Mouse (Mus musculus) hindbrain, embryonic 11.5 days (tissue): Measurements from ENCODE around the gene Gm20721. TPM values are rescaled to one million over a fixed set of nuclear protein-coding genes. Genes with fewer than 3 reads are reported as not detected.
A peak's percentile ranks its signal among the peaks of the same experiment; 100 is the strongest.

Source experiments
- ATAC-seq: fragments of 200-750 bp; cut with Nextera tagmentation; 2 replicates; pipeline ENCODE4 v1.8.0; 2017; ENCODE audit warnings: mild to moderate bottlenecking, moderate TSS enrichment, moderate library complexity; ENCODE audit not compliant: low FRiP score
- DNase-seq: peaks from one replicate; pipeline ENCODE4 v3.0.0-alpha.2; 2015; ENCODE audit warnings: low spot score
- H3K27ac ChIP-seq: fragments of 300-500 bp; sonication (generic); 2 replicates; pipeline ENCODE4 v1.5.1; 2014; ENCODE audit warnings: mild to moderate bottlenecking, low read depth, low read length
- H3K27me3 ChIP-seq: fragments of 300-500 bp; sonication (generic); 2 replicates; pipeline ENCODE4 v1.6.1; 2014; ENCODE audit warnings: mild to moderate bottlenecking, low read length, moderate library complexity, mixed read lengths; ENCODE audit not compliant: control insufficient read depth, insufficient read depth
- H3K36me3 ChIP-seq: fragments of 300-500 bp; sonication (generic); 2 replicates; pipeline ENCODE4 v1.6.1; 2014; ENCODE audit warnings: mild to moderate bottlenecking, low read length, moderate library complexity, mixed read lengths; ENCODE audit not compliant: control insufficient read depth, insufficient read depth
- H3K4me1 ChIP-seq: fragments of 300-500 bp; sonication (generic); replicated peaks from 2 replicates; pipeline ENCODE4 v1.6.1; 2014; ENCODE audit warnings: low read length, mixed read lengths; ENCODE audit not compliant: control insufficient read depth, insufficient read depth
- H3K4me2 ChIP-seq: fragments of 300-500 bp; sonication (generic); replicated peaks from 2 replicates; pipeline ENCODE4 v1.6.1; 2014; ENCODE audit warnings: mild to moderate bottlenecking, low read depth, low read length
- H3K4me3 ChIP-seq: fragments of 300-500 bp; sonication (generic); 2 replicates; pipeline ENCODE4 v1.5.1; 2014; ENCODE audit warnings: low read depth, low read length
- H3K9ac ChIP-seq: fragments of 300-500 bp; sonication (generic); 2 replicates; pipeline ENCODE4 v1.6.1; 2014; ENCODE audit warnings: low read depth, low read length
- H3K9me3 ChIP-seq: fragments of 300-500 bp; sonication (generic); 2 replicates; pipeline ENCODE4 v1.6.1; 2016; ENCODE audit warnings: low read length; ENCODE audit not compliant: control insufficient read depth
- WGBS: fragments of 180-500 bp; shearing (Covaris S2); extraction: QIAGEN DNeasy Blood & Tissue Kit; methylation state at CpG from one replicate; pipeline ENCODE4 v1.1.7; 2014; 5-methylcytosine and 5-hydroxymethylcytosine counted together
- polyA plus RNA-seq: library from polyadenylated mRNA; unstranded; fragments of >200 nt; fragmentation: Nextera tagmentation; extraction: Ambion mirVana; gene quantifications from 2 replicates; pipeline ENCODE4 v1.2.1, GENCODE M21; 2014

The Gm20721 gene
- polyA plus RNA-seq, 1 experiment from 2014 or later = 22.8 TPM

- no peaks in the 10 kb centered on the region for H3K36me3 ChIP-seq
- ATAC-seq (no peak), DNase-seq (no peak)
- H3K4me2 ChIP-seq = no peak overlapping the region
- H3K27me3 ChIP-seq = no peaks in the 10 kb centered on the region
- H3K27ac ChIP-seq = no peak overlapping the region
- no peaks in the 10 kb centered on the region for H3K9me3 ChIP-seq
- H3K9ac ChIP-seq = no peak overlapping the region
- H3K4me3 ChIP-seq = no peak overlapping the region
- no peaks in the 10 kb centered on the region for H3K4me1 ChIP-seq
- WGBS = 91% methylated on average over 3 of the region's 3 CpGs
These were observed 38.6 kb downstream of the Gm20721 start for GRCm38 (mm10) chr2:174307903-174308302.

DNA sequence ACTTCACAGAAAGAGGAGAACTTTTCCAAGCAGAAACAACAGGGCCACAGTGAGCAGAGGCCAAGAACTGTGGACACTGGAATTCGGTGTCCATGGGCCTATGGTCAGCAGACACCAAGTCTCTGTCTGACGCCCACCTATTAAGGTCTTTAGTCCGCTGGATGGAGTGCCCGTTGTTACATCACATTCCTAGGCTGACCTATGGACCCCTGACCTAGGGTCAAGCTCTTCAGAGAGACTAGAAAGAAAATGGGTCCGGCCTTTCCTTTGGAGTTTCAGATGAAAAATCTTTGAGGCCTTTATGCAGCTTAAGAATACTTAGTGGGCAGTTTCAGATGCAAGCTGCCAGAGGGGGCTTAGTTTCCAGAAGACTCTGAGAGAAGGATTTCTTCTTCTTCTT lies 40.9 kb downstream of the Gm20721 start:
- 0 out of 2 replicates have a peak, but pooled peaks cover 2% of the 10 kb centered on the region for H3K9me3 ChIP-seq
- no peak overlapping the region for H3K9ac ChIP-seq
- H3K27me3 ChIP-seq = peaks cover 2% of the 10 kb centered on the region; the same call in 1 of the 2 replicates
- H3K36me3 ChIP-seq = no peaks in the 10 kb centered on the region
- no peak overlapping the region for H3K27ac ChIP-seq
- ATAC-seq (no peak), DNase-seq (no peak)
- no peak overlapping the region for H3K4me3 ChIP-seq
- no peaks in the 10 kb centered on the region for H3K4me1 ChIP-seq
- no peak overlapping the region for H3K4me2 ChIP-seq
- WGBS = 9% methylated on average over 5 of the region's 5 CpGs

GRCm38 (mm10) chr2:174302526-174302925 lies 44.0 kb downstream of the Gm20721 start:
- H3K27ac ChIP-seq = no peak overlapping the region
- ATAC-seq = no peak
- WGBS = 36% methylated on average over 6 of the region's 6 CpGs

GRCm38 (mm10) chr2:174300666-174301065 lies 45.8 kb downstream of the Gm20721 start:
- Histone ChIP-seq H3K27me3 (peaks cover 21% of the 10 kb centered on the region), H3K4me1 (peaks cover 5% of the 10 kb centered on the region; the same call in 1 of the 2 replicates), H3K4me2 (peak overlapping the region; percentile 47), H3K9me3 (peaks cover 17% of the 10 kb centered on the region), H3K9ac (0 out of 2 replicates have a peak overlapping the region, but pooled peaks have one; percentile 25), H3K4me3 (peak overlapping the region; percentile 20), H3K36me3 (no peaks in the 10 kb centered on the region), H3K27ac (no peak overlapping the region)
- ATAC-seq (no peak), DNase-seq (no peak)
- WGBS = 41% methylated on average over 22 of the region's 22 CpGs

More at GRCm38 (mm10) chr2:174302526-174302925, 44.0 kb downstream of the Gm20721 start:
- H3K27me3 ChIP-seq = peaks cover 21% of the 10 kb centered on the region
- H3K4me1 ChIP-seq = peaks cover 5% of the 10 kb centered on the region; the same call in 1 of the 2 replicates
- no peak overlapping the region for H3K4me2 ChIP-seq
- no peaks in the 10 kb centered on the region for H3K36me3 ChIP-seq
- H3K9ac ChIP-seq = no peak overlapping the region
- H3K4me3 ChIP-seq = no peak overlapping the region
- DNase-seq = no peak
- H3K9me3 ChIP-seq = peaks cover 9% of the 10 kb centered on the region

GRCm38 (mm10) chr2:174300186-174300585 lies 46.3 kb downstream of the Gm20721 start:
- ATAC-seq (no peak), DNase-seq (no peak)
- Histone ChIP-seq H3K27ac (no peak overlapping the region), H3K4me1 (peaks cover 5% of the 10 kb centered on the region; the same call in 1 of the 2 replicates), H3K4me3 (peak overlapping the region; percentile 20), H3K9ac (0 out of 2 replicates have a peak overlapping the region, but pooled peaks have one; percentile 25), H3K9me3 (peaks cover 19% of the 10 kb centered on the region), H3K27me3 (peaks cover 21% of the 10 kb centered on the region), H3K36me3 (no peaks in the 10 kb centered on the region), H3K4me2 (peak overlapping the region; percentile 47)
- 62% methylated on average over 27 of the region's 27 CpGs for WGBS

DNA sequence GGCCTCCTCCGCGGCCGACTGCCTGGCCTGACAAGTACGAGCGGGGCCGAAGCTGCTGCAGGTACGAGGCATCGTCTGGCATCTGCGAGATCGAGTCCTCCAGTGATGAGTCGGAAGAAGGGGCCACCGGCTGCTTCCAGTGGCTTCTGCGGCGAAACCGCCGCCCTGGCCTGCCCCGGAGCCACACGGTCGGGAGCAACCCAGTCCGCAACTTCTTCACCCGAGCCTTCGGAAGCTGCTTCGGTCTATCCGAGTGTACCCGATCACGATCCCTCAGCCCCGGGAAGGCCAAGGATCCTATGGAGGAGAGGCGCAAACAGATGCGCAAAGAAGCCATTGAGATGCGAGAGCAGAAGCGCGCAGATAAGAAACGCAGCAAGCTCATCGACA lies 46.7 kb downstream of the Gm20721 start:
- Histone ChIP-seq H3K27ac (no peak overlapping the region), H3K4me2 (peak overlapping the region; percentile 47), H3K9me3 (peaks cover 21% of the 10 kb centered on the region), H3K27me3 (peaks cover 21% of the 10 kb centered on the region), H3K4me1 (peaks cover 5% of the 10 kb centered on the region; the same call in 1 of the 2 replicates), H3K9ac (no peak overlapping the region), H3K36me3 (no peaks in the 10 kb centered on the region), H3K4me3 (peak overlapping the region; percentile 20)
- WGBS = 53% methylated on average over 34 of the region's 34 CpGs
- ATAC-seq (no peak), DNase-seq (peak; percentile 36)

DNA sequence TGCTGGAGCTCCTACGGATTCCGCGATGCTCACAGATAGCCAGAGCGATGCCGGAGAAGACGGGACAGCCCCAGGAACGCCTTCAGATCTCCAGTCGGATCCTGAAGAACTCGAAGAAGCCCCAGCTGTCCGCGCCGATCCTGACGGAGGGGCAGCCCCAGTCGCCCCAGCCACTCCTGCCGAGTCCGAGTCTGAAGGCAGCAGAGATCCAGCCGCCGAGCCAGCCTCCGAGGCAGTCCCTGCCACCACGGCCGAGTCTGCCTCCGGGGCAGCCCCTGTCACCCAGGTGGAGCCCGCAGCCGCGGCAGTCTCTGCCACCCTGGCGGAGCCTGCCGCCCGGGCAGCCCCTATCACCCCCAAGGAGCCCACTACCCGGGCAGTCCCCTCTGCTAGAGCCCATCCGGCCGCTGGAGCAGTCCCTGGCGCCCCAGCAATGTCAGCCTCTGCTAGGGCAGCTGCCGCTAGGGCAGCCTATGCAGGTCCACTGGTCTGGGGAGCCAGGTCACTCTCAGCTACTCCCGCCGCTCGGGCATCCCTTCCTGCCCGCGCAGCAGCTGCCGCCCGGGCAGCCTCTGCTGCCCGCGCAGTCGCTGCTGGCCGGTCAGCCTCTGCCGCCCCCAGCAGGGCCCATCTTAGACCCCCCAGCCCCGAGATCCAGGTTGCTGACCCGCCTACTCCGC lies 47.3 kb downstream of the Gm20721 start:
- peaks cover 21% of the 10 kb centered on the region for H3K9me3 ChIP-seq
- WGBS = 32% methylated on average over 48 of the region's 48 CpGs
- H3K27me3 ChIP-seq = peaks cover 21% of the 10 kb centered on the region
- peak overlapping the region; percentile 47 for H3K4me2 ChIP-seq
- no peaks in the 10 kb centered on the region for H3K36me3 ChIP-seq
- H3K9ac ChIP-seq = no peak overlapping the region
- no peak overlapping the region for H3K27ac ChIP-seq
- ATAC-seq (no peak), DNase-seq (no peak)
- H3K4me1 ChIP-seq = peaks cover 5% of the 10 kb centered on the region; the same call in 1 of the 2 replicates
- H3K4me3 ChIP-seq = peak overlapping the region; percentile 20

DNA sequence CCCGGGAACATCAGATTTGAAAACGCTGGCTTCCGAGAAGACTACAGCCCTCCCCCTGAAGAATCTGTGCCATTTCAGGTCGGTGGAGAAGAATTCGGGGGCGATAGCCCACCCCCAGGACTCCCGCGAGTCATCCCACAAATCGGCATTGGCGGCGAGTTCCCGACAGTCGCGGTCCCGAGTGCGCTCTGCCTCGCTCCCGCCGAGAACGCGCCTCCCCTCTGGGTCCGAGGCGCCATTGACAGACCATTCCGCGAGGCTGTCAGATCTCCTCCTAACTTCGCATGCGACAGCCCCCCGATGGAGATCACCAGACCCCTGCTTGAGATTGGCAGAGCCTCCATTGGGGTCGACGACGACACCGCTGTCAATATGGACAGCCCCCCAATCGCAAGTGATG lies 48.0 kb downstream of the Gm20721 start:
- H3K27ac ChIP-seq = no peak overlapping the region
- H3K4me2 ChIP-seq = peak overlapping the region; percentile 47
- 43% methylated on average over 33 of the region's 33 CpGs for WGBS
- no peak for DNase-seq
- H3K27me3 ChIP-seq = peaks cover 21% of the 10 kb centered on the region
- H3K9ac ChIP-seq = no peak overlapping the region
- H3K9me3 ChIP-seq = peaks cover 21% of the 10 kb centered on the region
- no peak for ATAC-seq
- no peaks in the 10 kb centered on the region for H3K36me3 ChIP-seq
- peaks cover 5% of the 10 kb centered on the region; the same call in 1 of the 2 replicates for H3K4me1 ChIP-seq
- H3K4me3 ChIP-seq = peak overlapping the region; percentile 20

- peaks cover 5% of the 10 kb centered on the region for H3K4me1 ChIP-seq
- 69% methylated on average over 19 of the region's 19 CpGs for WGBS
- peak overlapping the region; percentile 20; the same call in 1 of the 2 replicates for H3K4me3 ChIP-seq
- H3K4me2 ChIP-seq = no peak overlapping the region
- H3K9me3 ChIP-seq = peaks cover 21% of the 10 kb centered on the region
- peaks cover 21% of the 10 kb centered on the region for H3K27me3 ChIP-seq
- no peak for ATAC-seq
- H3K9ac ChIP-seq = no peak overlapping the region
- no peaks in the 10 kb centered on the region for H3K36me3 ChIP-seq
- no peak for DNase-seq
- no peak overlapping the region for H3K27ac ChIP-seq
These were observed 48.7 kb downstream of the Gm20721 start for GRCm38 (mm10) chr2:174297851-174298250.
